In genomic region chr17:35873774-35874519, GRCm38 (mm10) we compare ENCODE assay signal across 9 mouse cellular contexts. TPM values are rescaled to one million over a fixed set of nuclear protein-coding genes. Genes with fewer than 3 reads are reported as not detected.
DNase-seq lines count a peak whose midpoint lies in the region; ATAC-seq lines count a peak whose summit lies in the region.
"Had no signal": no experiment of that assay in that cellular context is flagged by ENCODE, and none has a peak within 500 bp of the region (broad histone marks: within the 10 kb centered on the region; RNA-seq: fewer than 3 reads in every experiment).

No protein-coding gene starts in this region.

- H3K9ac ChIP-seq in hindbrain, embryonic 12.5 days: no peak overlapping the region

- H3K4me2 ChIP-seq in hindbrain, embryonic 12.5 days (replicated peaks): peak overlapping the region; percentile 31

- H3K4me3 ChIP-seq in hindbrain, embryonic 12.5 days: peak overlapping the region; percentile 14; the same call in 1 of the 2 replicates

- no peaks in the 10 kb centered on the region for H3K27me3 ChIP-seq in hindbrain, embryonic 12.5 days

- no peak overlapping the region for H3K27ac ChIP-seq in hindbrain, embryonic 12.5 days
- H3K27ac ChIP-seq: macrophage had no signal

- WGBS in hindbrain, embryonic 12.5 days: 32% methylated on average over 21 of the region's 21 CpGs

- peaks cover 42% of the 10 kb centered on the region for H3K4me1 ChIP-seq in hindbrain, embryonic 12.5 days

- ATAC-seq in hindbrain, embryonic 12.5 days (ENCODE audit: low FRiP score): peak; percentile 15

- H3K9me3 ChIP-seq in hindbrain, embryonic 12.5 days (replicated peaks): peaks cover 6% of the 10 kb centered on the region; the same call in 1 of the 2 replicates

- peaks cover 38% of the 10 kb centered on the region for H3K36me3 ChIP-seq in hindbrain, embryonic 12.5 days

- DNase-seq in MN1 (ENCODE audit: low spot score): peak; percentile 93
- peak; percentile 87 for DNase-seq in cerebellum, adult 9-11 months
- peak; percentile 69 to 81 for DNase-seq in frontal cortex, postnatal 10 days (ENCODE audit: low spot score in 2 of 2)
- peak; percentile 71 for DNase-seq in left cerebral cortex, adult 11 months (ENCODE audit: low spot score)
- DNase-seq in lung, postnatal 36 days: peak; percentile 90
- DNase-seq in retina, postnatal 7 days (ENCODE audit: low read depth, low spot score): peak; percentile 79
- DNase-seq in thymus, postnatal 4 days: peak; percentile 96

RNA-seq across cellular contexts. Expression of gene Dhx16, which starts 5.7 kb away (rescaled TPM):
- 45.2 and 46.0 TPM in 2 replicates for polyA plus RNA-seq in hindbrain, embryonic 12.5 days (2016; fragmentation: Nextera tagmentation; extraction: Ambion mirVana)

RNA-seq across cellular contexts. Expression of gene Ppp1r18, which starts 8.6 kb away (rescaled TPM):
- 31.5 and 32.3 TPM in 2 replicates for polyA plus RNA-seq in hindbrain, embryonic 12.5 days (2016; fragmentation: Nextera tagmentation; extraction: Ambion mirVana)

RNA-seq across cellular contexts. Expression of gene Nrm, which starts 12.8 kb away (rescaled TPM):
- 36.0 and 36.9 TPM in 2 replicates for polyA plus RNA-seq in hindbrain, embryonic 12.5 days (2016; fragmentation: Nextera tagmentation; extraction: Ambion mirVana)

RNA-seq across cellular contexts. Expression of gene 2310061I04Rik, which starts 23.3 kb away (rescaled TPM):
- 25.7 and 28.7 TPM in 2 replicates for polyA plus RNA-seq in hindbrain, embryonic 12.5 days (2016; fragmentation: Nextera tagmentation; extraction: Ambion mirVana)

RNA-seq across cellular contexts. Expression of gene Mdc1, which starts 32.6 kb away (rescaled TPM):
- 14.4 and 18.2 TPM in 2 replicates for polyA plus RNA-seq in hindbrain, embryonic 12.5 days (2016; fragmentation: Nextera tagmentation; extraction: Ambion mirVana)
